Mouse (Mus musculus) liver, postnatal 0 days (tissue): Measurements from ENCODE around the gene Zfp664. TPM values are rescaled to one million over a fixed set of nuclear protein-coding genes. Genes with fewer than 3 reads are reported as not detected.

ENCODE experiments used
- ATAC-seq: fragments of 200-750 bp; cut with Nextera tagmentation; 2 replicates; pipeline ENCODE4 v1.8.0; 2017; ENCODE audit warnings: mild to moderate bottlenecking, moderate library complexity
- DNase-seq: peaks from one replicate; pipeline ENCODE4 v3.0.0-alpha.2; 2016
- H3K27ac ChIP-seq: fragments of 300-500 bp; sonication (generic); 2 replicates; pipeline ENCODE4 v1.5.1; 2014; ENCODE audit warnings: antibody characterized with exemption, moderate library complexity, mild to moderate bottlenecking, low read depth
- H3K27me3 ChIP-seq: fragments of 300-500 bp; sonication (generic); 2 replicates; pipeline ENCODE4 v1.6.1; 2014; ENCODE audit warnings: low read length, control low read depth, mixed read lengths; ENCODE audit not compliant: insufficient read depth
- H3K36me3 ChIP-seq: fragments of 300-500 bp; sonication (generic); replicated peaks from 2 replicates; pipeline ENCODE4 v1.6.1; 2014; ENCODE audit warnings: mild to moderate bottlenecking, control low read depth, low read length, moderate library complexity, mixed read lengths; ENCODE audit not compliant: insufficient read depth
- H3K4me1 ChIP-seq: fragments of 300-500 bp; sonication (generic); 2 replicates; pipeline ENCODE4 v1.6.1; 2014; ENCODE audit warnings: antibody characterized with exemption, mild to moderate bottlenecking, control low read depth; ENCODE audit not compliant: insufficient read depth
- H3K4me2 ChIP-seq: fragments of 300-500 bp; sonication (generic); 2 replicates; pipeline ENCODE4 v1.6.1; 2014; ENCODE audit warnings: low read depth, mild to moderate bottlenecking, low read length, moderate library complexity, mixed read lengths
- H3K4me3 ChIP-seq: fragments of 300-500 bp; sonication (generic); 2 replicates; pipeline ENCODE4 v1.5.1; 2014; ENCODE audit warnings: low read depth, low read length
- H3K9ac ChIP-seq: fragments of 300-500 bp; sonication (generic); replicated peaks from 2 replicates; pipeline ENCODE4 v1.6.1; 2014; ENCODE audit warnings: mild to moderate bottlenecking, moderate library complexity
- H3K9me3 ChIP-seq: fragments of 300-500 bp; sonication (generic); 2 replicates; pipeline ENCODE4 v1.6.1; 2016; ENCODE audit warnings: mild to moderate bottlenecking, control low read depth, low read length, mixed read lengths
- CTCF ChIP-seq: sonication (generic); IDR thresholded peaks from 2 replicates; pipeline ENCODE4 v1.5.1; 2016; ENCODE audit warnings: antibody characterized with exemption, low read depth
- EP300 ChIP-seq: IDR thresholded peaks from 2 replicates; pipeline ENCODE4 v1.6.1; 2016; ENCODE audit warnings: antibody characterized with exemption, low read depth, mild to moderate bottlenecking
- WGBS: fragments of 180-500 bp; shearing (Covaris S2); extraction: QIAGEN DNeasy Blood & Tissue Kit; methylation state at CpG from one replicate; pipeline ENCODE4 v1.1.7; 2014; ENCODE audit not compliant: insufficient replicate concordance; 5-methylcytosine and 5-hydroxymethylcytosine counted together
- polyA plus RNA-seq: library from polyadenylated mRNA; unstranded; fragments of >200 nt; fragmentation: Nextera tagmentation; extraction: Ambion mirVana; gene quantifications from 2 replicates; pipeline ENCODE4 v1.2.1, GENCODE M21; 2015

Gene Zfp664
- polyA plus RNA-seq, 1 experiment from 2014 or later = 12.1 TPM

- H3K27me3 ChIP-seq = no peaks in the 10 kb centered on the region
- no peak overlapping the region for H3K27ac ChIP-seq
- ATAC-seq = no peak
- no peak for DNase-seq
- H3K4me1 ChIP-seq = no peaks in the 10 kb centered on the region
- no peaks in the 10 kb centered on the region for H3K36me3 ChIP-seq
- H3K9me3 ChIP-seq = no peaks in the 10 kb centered on the region
- H3K4me2 ChIP-seq = no peak overlapping the region
- H3K9ac ChIP-seq = no peak overlapping the region
- WGBS = 56% methylated on average over 7 of the region's 7 CpGs
- TF ChIP-seq CTCF (no peak), EP300 (no peak)
- no peak overlapping the region for H3K4me3 ChIP-seq
These were observed 49.8 kb downstream of the Zfp664 start for GRCm38 (mm10) chr5:124912276-124912675.

- no peaks in the 10 kb centered on the region for H3K36me3 ChIP-seq
- no peak overlapping the region for H3K9ac ChIP-seq
- no peaks in the 10 kb centered on the region for H3K4me1 ChIP-seq
- 61% methylated on average over 20 of the region's 20 CpGs for WGBS
- H3K27me3 ChIP-seq = no peaks in the 10 kb centered on the region
- TF ChIP-seq EP300 = no peak
- no peak for TF ChIP-seq CTCF
- H3K9me3 ChIP-seq = no peaks in the 10 kb centered on the region
- H3K4me2 ChIP-seq = no peak overlapping the region
- no peak overlapping the region for H3K4me3 ChIP-seq
- no peak for ATAC-seq
- no peak for DNase-seq
- H3K27ac ChIP-seq = no peak overlapping the region
These were observed 50.7 kb downstream of the Zfp664 start for GRCm38 (mm10) chr5:124912946-124913933.

GRCm38 (mm10) chr5:124919798-124920197, 57.3 kb downstream of the Zfp664 start:
- Histone ChIP-seq H3K9me3 (no peaks in the 10 kb centered on the region), H3K4me3 (no peak overlapping the region), H3K9ac (no peak overlapping the region), H3K4me2 (no peak overlapping the region), H3K27me3 (0 out of 2 replicates have a peak, but pooled peaks cover 2% of the 10 kb centered on the region), H3K36me3 (no peaks in the 10 kb centered on the region), H3K27ac (no peak overlapping the region), H3K4me1 (no peaks in the 10 kb centered on the region)
- ATAC-seq = no peak
- TF ChIP-seq EP300 = no peak
- no peak for TF ChIP-seq CTCF
- WGBS = 69% methylated on average over 3 of the region's 3 CpGs
- DNase-seq = no peak

- no peak for DNase-seq
- no peak for ATAC-seq
- Histone ChIP-seq H3K4me2 (no peak overlapping the region), H3K36me3 (no peaks in the 10 kb centered on the region), H3K9ac (no peak overlapping the region), H3K4me1 (no peaks in the 10 kb centered on the region), H3K9me3 (no peaks in the 10 kb centered on the region), H3K27ac (no peak overlapping the region), H3K4me3 (no peak overlapping the region), H3K27me3 (0 out of 2 replicates have a peak, but pooled peaks cover 2% of the 10 kb centered on the region)
- TF ChIP-seq CTCF (no peak), EP300 (no peak)
These were observed 58.9 kb downstream of the Zfp664 start for GRCm38 (mm10) chr5:124921410-124921809.

- no peak overlapping the region for H3K9ac ChIP-seq
- no peaks in the 10 kb centered on the region for H3K36me3 ChIP-seq
- H3K4me1 ChIP-seq = no peaks in the 10 kb centered on the region
- H3K27ac ChIP-seq = no peak overlapping the region
- ATAC-seq (no peak), DNase-seq (no peak)
- no peaks in the 10 kb centered on the region for H3K9me3 ChIP-seq
- H3K4me2 ChIP-seq = no peak overlapping the region
- 0 out of 2 replicates have a peak, but pooled peaks cover 2% of the 10 kb centered on the region for H3K27me3 ChIP-seq
- WGBS = 39% methylated on average over 18 of the region's 18 CpGs
- TF ChIP-seq CTCF (no peak), EP300 (no peak)
- H3K4me3 ChIP-seq = no peak overlapping the region
These were observed 60.2 kb downstream of the Zfp664 start for GRCm38 (mm10) chr5:124922356-124923352.
